Mouse (Mus musculus) right cerebral cortex, postnatal 14 days (tissue): Measurements from ENCODE around the gene Colca2.

ENCODE experiments used
- DNase-seq: peaks from one replicate; pipeline ENCODE4 v3.0.0; 2022

The Colca2 gene

DNA sequence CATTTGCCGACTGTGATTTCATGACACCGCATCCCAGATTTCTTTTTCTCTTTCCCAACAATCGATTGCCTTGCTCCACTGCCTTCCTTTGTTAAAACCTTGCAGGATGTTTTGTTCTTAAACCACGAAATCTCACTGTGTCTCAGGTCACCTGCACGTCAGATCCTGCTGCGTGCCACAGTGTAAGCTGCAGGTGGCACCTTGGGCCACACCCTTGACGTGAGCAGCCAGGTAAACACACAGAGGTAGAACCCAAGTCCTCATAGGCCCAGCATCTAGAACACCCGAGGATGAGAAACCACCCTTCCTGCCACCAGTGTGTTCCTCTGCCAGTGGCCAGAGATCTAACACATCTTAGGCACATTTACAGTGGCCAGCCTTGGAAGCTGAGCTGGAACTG, 7.3 kb downstream of the Colca2 start:
- no peak for DNase-seq

DNA sequence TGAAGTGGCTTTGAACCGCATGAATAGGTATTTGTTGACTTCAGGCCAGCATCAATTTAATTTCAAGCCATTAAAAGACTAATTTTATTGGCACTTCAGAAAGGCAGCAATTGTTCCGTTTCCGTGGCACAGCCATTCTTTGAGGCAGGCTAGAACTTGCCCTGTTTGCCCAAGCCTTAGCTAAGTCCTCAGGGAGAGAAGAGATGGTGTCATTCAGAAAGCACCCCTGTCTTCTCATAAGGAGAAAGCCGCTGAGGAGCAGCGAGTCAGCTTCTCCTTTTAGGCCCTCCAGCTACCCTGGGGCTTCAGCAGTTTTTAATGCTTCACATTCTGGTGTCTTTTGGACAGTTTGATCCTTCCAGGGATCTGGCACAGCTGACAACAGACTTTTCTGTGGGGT, 9.5 kb downstream of the Colca2 start:
- DNase-seq: no peak

DNA sequence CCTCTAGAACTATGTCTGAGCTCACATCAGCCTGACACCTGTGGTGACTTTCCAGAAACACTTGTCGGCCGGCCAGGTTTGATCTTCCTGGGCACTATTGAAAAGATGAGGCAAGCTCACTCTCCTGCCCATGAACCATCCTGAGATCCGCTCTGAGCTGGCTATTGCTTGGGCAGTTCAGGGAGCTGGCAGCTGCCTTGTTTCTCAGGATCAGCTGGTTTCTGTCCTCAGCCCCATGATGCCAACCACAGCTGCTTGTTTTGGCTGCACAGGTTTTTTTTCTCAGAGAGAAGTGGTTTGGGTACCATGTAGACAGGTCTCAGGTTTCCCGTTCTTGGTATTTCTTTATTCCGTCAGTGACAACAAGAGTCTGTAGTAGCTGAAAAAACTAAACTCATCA, 19.9 kb downstream of the Colca2 start:
- DNase-seq: no peak

DNA sequence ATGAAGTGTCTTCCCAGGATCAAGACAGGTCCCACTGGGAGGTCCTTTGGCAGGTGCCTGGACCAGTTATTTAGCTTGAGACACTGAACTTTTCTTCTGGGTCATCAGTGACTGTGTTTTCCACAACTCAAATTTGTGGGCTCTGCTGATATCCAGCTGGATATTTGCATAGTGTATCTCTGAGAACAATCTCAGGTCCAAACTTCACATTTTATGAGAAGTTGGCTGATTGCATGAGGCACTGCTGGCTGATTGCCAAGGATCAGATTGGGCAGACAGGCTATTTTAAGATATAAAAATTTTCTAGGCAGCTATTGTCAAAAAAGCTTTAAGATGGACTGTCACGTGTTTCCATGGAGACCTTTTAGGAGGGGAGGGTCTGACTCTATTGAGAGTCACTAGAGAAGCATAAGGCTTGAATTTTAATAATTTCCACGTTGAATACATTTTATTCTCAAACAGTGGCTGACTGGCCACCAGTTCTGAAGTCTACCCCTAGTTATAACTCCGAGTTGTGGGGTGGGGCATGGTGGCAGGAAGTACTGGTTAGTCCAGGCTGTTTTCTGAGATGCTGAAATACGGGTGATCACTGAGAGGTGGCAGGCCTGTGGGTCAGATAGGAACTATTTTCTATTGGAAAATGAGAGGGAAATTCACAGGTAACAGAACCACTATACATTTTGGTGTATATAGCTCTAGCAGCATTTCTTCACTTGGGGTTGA, 21.4 kb downstream of the Colca2 start:
- no peak for DNase-seq

DNA sequence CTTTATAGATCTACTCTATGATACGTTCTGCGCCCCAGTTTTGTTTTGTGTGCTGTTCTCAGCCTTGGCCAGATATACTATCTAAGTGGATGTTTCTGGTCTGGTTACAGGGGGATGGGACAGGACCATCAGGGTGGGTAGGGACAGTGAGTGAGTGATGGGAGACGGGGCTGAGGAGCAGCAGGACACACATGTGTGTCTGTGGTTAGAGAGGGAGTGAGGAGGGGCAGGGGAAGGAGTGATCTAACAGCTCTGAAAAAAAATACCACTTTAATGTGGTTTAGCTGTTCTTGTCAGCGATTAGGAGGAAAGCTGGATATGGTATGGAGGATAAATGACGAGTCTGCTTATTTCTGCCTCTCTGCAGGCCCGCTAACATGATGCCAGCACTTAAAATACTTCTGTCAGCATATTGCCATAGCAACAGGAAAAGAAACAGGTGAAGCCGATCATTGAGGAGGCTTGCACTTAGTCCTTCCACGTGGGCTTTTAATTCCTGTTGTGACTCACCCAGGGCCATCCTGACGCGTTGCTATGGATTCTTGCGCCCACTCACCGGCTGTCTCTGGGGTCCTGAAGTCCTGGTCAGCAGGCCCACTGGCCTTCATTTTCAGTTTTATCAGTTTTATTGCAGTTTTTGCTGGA, 39.5 kb downstream of the Colca2 start:
- DNase-seq: peak; percentile 32

DNA sequence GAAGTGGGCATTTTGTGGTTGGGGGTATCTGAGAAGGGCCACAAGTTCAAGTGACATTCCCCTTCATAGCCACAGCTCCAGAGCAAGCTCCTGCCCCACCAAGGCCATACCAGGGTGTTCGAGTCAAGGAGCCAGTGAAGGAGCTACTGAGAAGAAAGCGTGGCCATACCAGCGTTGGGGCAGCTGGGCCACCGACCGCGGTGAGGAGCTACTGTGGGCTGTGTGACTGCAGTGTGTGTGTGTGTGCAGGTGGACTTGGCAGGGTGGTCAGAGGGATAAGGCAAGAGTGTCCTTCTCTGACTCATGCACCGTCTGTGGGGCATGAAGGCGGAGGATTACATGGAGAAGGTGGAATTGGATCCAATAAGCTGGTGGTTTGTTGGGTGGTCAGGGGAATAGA, 46.2 kb downstream of the Colca2 start:
- DNase-seq: no peak

DNA sequence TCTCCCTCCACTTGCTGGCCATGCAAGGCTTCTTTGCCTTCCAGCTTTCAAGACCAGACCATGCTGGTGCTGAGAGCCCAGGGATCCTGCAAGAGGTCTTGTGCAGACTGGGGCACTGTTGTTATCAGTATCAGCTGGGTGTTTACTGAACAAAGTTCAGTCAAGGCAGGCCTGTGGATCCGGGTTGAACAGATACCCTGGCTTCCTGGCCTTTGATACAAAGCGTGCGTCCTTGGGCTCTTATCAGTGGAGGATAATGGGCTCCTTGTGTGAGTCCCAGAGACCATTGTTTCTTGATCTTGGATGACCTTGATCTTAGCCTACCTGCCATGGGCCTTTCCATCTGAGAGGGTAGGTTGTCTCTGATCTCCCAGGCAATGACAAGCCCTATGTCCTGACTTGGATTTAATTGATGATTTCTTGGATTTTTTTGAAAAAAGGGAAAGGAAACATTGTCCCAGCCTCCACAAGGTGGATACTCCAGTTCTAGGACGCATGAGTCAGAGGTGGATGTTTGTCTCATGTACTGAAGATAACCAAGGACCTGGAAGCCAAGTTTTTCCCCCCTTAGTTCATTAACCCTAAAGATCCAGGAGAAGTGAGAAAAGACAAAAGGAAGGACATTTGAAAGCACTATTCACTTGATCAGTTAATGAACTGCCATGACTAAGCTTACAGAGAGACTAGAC, 47.5 kb downstream of the Colca2 start:
- no peak for DNase-seq

DNA sequence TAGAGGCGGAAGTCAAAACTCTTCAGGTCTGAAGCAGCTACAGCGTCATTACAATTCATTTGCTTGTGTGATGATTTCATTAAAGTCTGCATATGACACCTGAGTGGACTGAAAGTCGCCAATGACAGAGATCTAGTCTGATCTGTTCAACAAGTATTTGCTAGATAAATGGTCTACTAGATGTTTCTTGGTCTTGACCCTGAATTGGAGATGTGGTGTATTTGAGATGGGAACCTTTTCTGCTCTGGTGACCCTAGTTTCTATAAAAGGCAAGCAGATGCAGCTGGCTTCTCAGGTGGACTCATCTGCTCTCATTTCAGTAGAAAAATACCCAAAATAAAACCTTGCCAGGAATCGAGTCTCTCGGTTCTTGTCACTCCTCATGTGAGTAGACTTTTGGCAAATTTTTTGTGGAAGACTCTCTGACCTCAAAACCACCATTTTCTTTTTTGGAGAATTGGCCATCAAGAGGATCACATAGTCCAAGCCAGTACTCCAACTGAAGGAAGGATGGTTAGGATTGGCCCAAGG, 52.7 kb downstream of the Colca2 start:
- no peak for DNase-seq
